Mouse (Mus musculus): ENCODE measurements at regions not wholly inside any gene's neighbourhood (a gene's known extent, or its start where the extent isn't known, plus 50 kb on each side); places are given as distances from the start of the nearest gene placed in this dataset.

- intact Hi-C loops (cut with DNase I; ENCODE audit: low total_unique reads), result no loop called here
- DNase-seq, result no peak
These were observed 213.4 kb upstream of the Zfp64 start for GRCm38 (mm10) chr2:169168795-169169194.

DNA sequence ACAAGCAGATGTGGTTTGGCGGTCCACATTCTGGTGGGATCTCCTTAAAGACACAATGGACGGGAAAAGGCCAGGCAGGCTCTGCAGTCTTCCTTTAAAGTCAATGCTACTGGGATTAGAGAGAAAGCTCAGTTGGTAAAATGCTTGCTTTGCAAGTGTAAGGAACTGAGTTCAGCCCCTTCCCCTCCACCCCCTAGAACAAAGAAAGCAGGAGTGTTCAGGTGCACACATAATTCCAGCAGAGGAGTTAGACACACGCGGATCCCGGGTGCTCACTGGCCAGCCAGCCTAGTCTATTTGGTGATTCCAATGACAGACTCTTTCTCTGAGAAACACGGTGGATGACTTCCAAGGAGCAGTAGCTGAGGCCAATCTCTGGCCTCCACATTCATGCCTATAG lies 213.0 kb upstream of the Zfp64 start:
- no peak for DNase-seq
- intact Hi-C loops (cut with DNase I; ENCODE audit: low total_unique reads), result no loop called here

DNA sequence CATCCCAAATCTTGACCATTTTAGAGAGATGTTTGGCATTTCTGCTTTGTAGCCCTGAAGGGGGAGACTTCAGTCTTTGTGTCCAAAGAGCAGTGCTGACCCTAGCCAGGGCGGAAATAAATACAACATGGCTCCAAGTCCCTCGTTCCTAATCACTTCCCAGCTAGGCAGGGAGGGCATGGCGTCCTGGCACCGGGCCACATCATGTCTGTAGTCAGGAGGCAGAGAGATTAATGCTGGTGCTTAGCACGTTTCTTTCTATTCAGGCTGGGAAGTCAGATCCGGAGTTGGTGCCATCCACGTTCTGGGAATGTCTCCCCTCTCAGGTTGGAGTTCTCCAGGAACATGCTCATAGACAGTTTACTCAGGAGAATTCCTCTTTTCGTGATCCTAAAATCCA lies 206.3 kb upstream of the Zfp64 start:
- intact Hi-C loops (cut with DNase I; ENCODE audit: low total_unique reads), result no loop called here

GRCm38 (mm10) chr2:169158760-169159159 lies 203.4 kb upstream of the Zfp64 start:
- intact Hi-C loops (cut with DNase I; ENCODE audit: low total_unique reads), result no loop called here
- no peak for DNase-seq

More for the DNA sequence above, 206.3 kb upstream of the Zfp64 start:
- no peak for DNase-seq

DNA sequence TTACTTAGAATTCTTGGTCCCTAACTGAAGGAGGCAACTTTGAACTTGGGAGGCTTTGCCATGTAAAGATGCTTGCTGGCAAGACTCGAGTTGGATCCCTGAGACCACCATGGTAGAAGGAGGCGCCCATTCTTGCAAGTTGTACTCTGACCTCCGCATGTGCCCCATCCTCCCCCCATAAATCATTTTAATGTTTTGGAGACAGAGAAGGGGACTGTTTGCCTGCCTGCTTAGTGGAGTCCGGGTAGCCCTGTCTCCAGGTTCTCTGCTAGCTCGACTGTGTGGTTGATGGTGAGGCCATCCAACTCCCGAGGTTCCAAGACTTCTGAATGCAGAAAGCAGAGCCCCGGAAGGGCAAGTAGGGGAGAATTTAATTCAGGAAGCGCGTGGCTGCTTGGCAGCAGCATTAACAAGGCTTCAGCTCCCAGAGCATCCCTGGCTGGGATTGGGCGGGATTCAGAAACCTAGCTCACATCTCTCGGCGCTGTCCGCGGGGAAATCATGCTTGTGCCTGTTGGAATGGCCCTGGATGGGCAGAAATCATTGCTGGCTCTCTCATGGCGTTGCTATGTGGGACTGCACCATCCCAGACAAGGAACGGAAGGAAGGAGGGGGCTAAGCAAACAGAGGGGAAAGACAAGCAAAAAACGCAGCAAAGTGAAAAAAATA lies 202.8 kb upstream of the Zfp64 start:
- peak; percentile 22 for DNase-seq
- intact Hi-C loops (cut with DNase I; ENCODE audit: low total_unique reads), result no loop called here

GRCm38 (mm10) chr2:169156908-169157307 lies 201.5 kb upstream of the Zfp64 start:
- intact Hi-C loops (cut with DNase I; ENCODE audit: low total_unique reads), result no loop called here
- no peak for DNase-seq

GRCm38 (mm10) chr2:169154881-169155280 lies 199.5 kb upstream of the Zfp64 start:
- DNase-seq, result no peak
- intact Hi-C loops (cut with DNase I; ENCODE audit: low total_unique reads), result no loop called here

DNA sequence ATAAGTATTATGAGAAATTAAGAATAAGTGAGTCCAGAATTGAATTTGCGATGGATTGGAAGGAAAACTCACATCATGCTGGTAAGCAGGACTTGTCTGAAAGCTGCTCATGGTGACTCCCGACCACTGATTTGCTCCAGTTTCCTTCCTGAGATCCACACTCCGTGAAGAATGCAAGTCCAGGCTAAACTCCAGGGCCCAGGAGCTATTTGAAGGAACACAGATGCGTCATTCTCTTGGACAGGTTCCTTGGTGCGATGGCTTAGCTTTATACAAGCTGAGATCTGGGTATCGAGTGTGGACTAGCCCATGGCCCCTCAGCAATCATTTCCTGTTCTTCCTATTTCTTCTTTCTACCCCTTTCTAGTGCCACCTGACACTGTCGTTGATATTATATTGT lies 192.3 kb upstream of the Zfp64 start:
- DNase-seq, result no peak
- intact Hi-C loops (cut with DNase I; ENCODE audit: low total_unique reads), result no loop called here

GRCm38 (mm10) chr2:169142224-169142623 lies 186.8 kb upstream of the Zfp64 start:
- DNase-seq, result no peak
- intact Hi-C loops (cut with DNase I; ENCODE audit: low total_unique reads), result no loop called here

- intact Hi-C loops (cut with DNase I; ENCODE audit: low total_unique reads), result no loop called here
- no peak for DNase-seq
These were observed 178.5 kb upstream of the Zfp64 start for GRCm38 (mm10) chr2:169133855-169134254.

DNA sequence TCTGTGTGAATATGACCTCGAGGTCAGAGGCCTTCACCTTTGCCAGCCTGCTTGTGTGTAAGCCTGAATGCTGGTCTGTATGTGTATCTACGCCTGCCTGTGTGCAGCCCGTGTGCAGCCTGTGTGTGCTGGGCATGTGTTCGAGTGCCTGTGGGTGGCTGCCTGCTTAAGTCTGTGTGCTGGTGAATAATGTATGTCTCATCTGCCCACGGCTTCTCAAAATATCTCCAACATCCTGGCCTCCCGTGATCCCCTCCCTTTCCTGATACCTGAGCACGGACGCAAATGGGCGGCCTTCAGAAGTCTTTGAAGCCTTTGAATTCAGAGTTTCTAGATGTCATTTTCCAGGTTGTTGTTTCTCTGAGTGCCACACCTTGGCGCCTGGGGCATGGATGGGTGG lies 170.1 kb upstream of the Zfp64 start:
- intact Hi-C loops (cut with DNase I; ENCODE audit: low total_unique reads), result no loop called here
- no peak for DNase-seq

- DNase-seq, result no peak
- intact Hi-C loops (cut with DNase I; ENCODE audit: low total_unique reads), result no loop called here
These were observed 167.5 kb upstream of the Zfp64 start for GRCm38 (mm10) chr2:169122887-169123286.

DNA sequence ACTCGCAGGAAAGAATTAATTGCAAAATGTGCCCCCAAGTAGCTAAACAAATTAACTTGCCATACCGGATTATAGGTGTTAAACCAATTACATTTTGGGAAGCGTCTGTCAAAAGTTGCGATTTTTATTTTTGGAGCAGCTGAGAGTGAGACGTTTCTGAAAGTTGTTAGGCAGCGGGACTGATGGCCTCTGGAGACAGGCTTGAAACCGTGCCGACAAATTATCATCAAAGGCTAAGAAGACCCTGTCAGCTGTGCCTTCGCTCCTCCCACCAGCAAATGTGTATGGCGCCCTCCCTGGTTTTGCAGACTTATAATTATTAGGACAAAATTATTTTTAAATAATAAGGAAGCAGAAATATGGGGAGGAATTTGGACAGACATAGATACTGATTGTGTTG lies 161.5 kb upstream of the Zfp64 start:
- intact Hi-C loops (cut with DNase I; ENCODE audit: low total_unique reads), result no loop called here
- no peak for DNase-seq

DNA sequence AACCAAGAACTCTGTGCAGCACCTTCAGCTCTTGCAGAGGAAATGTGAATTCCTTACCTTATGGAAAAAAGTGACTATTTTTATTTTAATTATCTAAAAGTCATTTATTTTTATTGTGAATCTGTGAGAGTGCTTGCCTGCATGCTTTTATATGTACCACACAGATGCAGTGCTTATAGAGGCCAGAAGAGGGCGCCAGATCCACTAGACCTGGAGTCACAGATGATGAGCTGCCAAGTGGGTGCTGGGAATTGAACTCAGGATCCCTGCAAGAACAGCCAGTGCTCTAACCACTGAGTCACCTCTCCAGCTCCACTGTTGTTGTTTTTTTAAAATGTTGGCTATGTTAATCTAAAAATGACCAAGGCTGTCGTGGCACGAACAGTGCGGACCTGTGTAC lies 153.7 kb upstream of the Zfp64 start:
- DNase-seq, result no peak
- intact Hi-C loops (cut with DNase I; ENCODE audit: low total_unique reads), result no loop called here

DNA sequence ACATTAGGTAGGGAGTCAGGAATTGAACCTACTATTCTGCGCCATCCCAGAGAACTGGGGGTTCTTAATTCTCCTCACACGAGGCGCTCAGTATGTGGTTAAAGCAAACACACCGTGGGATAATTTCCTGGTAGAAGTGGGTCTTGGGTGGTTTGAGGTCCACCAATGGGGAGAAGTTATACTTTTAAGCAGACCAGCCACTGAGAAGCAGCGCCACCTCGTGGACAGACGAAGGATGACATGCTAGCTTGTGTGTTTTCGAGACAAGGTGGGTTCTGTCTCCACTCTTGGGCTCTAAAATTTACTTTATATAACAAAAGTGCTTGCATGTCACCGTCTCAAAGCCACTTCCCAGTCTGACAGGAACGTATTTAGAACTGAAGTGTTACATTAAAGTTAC lies 152.7 kb upstream of the Zfp64 start:
- DNase-seq, result peak; percentile 26
- intact Hi-C loops (cut with DNase I; ENCODE audit: low total_unique reads), result no loop called here

DNA sequence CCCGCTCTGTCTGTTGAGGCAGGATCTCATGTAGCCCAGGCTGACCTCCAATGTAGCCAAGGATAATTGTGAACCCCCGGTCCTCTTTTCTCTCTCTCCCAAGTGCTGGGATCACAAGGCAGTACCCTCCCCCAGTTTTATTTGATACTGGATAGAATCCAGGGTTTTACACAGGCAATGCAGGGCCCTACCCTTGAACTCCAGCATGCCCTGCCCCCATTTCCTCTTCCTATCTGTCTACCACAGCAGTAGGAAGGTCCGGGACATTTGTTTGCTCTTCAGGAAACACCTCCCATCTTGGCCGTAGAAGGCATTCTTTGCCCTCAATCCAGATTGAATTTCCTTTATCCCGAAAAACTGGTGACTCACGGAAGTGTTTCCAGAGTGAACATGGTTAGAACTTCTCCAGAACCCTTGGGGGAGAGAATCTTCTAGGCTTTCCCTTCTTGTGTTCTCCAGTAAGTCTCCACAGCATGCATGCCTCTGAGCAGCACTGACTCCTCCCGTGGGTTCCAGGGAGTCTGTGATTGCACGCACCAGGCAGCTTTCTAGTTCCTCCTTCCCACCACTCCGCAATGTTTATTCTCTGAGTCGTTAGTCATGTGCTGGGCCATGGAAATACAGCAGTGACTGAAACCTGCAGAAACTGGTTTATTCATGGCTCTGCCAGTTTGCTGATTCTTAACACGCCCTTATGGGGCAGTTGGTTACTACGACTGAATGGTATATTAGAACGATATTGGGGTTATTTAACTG lies 146.3 kb upstream of the Zfp64 start:
- intact Hi-C loops (cut with DNase I; ENCODE audit: low total_unique reads), result no loop called here
- no peak for DNase-seq

DNA sequence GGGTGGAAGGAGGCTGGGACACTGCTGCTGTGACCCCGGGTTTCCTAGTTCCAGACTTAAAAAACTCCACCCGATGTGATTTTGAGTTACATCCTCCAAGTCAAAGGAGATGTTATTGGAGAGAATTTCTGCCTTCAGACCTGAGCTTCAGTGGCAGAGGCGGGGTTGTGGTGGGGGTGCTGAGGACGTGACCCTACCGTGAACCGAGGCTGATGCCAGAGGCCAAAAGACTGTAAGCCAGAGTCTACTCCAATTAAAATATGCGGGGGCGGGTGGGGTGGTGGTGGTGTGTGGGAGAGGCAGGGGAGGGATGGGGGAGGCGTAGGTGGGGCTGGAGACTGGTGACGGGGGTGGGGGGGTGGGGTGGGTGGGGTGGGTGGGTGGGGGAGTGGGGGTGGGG lies 145.1 kb upstream of the Zfp64 start:
- no peak for DNase-seq

DNA sequence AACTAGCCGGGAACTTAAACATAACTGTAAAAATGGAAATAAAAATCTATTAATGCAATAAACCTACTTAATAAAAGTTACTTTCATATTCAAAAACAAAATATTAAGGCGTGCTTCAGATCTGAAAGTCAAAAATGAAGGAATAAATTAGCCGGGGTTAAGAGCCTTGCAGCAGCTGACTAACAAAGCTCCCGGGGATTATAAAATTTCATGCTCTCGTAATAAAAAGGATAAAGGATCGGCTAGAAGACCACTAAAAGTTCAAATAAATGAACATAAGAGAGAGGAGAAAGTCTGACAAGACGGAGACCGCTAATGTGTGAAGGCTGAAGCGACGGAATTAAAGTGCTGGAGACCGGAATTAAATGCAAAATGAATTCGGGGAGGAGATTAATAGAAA lies 144.3 kb upstream of the Zfp64 start:
- intact Hi-C loops (cut with DNase I; ENCODE audit: low total_unique reads), result no loop called here
- DNase-seq, result no peak

More for the DNA sequence above, 145.1 kb upstream of the Zfp64 start:
- intact Hi-C loops (cut with DNase I; ENCODE audit: low total_unique reads), result no loop called here

GRCm38 (mm10) chr2:169098591-169098990 lies 143.2 kb upstream of the Zfp64 start:
- intact Hi-C loops (cut with DNase I; ENCODE audit: low total_unique reads), result no loop called here
- no peak for DNase-seq

- intact Hi-C loops (cut with DNase I; ENCODE audit: low total_unique reads), result no loop called here
- DNase-seq, result no peak
These were observed 138.8 kb upstream of the Zfp64 start for GRCm38 (mm10) chr2:169094011-169094754.

GRCm38 (mm10) chr2:169090256-169090655 lies 134.9 kb upstream of the Zfp64 start:
- no peak for DNase-seq
- intact Hi-C loops (cut with DNase I; ENCODE audit: low total_unique reads), result no loop called here
